Mouse (Mus musculus): Measurements from ENCODE around the gene Gjb6. TPM values are rescaled to one million over a fixed set of nuclear protein-coding genes. Genes with fewer than 3 reads are reported as not detected.

Gene Gjb6
- polyA plus RNA-seq (2014; fragmentation: Illumina TruSeq; extraction: RNeasy Lipid Tissue Mini Kit (QIAGEN cat#74804); ENCODE audit: low read depth, low replicate concordance) = not detected

DNA sequence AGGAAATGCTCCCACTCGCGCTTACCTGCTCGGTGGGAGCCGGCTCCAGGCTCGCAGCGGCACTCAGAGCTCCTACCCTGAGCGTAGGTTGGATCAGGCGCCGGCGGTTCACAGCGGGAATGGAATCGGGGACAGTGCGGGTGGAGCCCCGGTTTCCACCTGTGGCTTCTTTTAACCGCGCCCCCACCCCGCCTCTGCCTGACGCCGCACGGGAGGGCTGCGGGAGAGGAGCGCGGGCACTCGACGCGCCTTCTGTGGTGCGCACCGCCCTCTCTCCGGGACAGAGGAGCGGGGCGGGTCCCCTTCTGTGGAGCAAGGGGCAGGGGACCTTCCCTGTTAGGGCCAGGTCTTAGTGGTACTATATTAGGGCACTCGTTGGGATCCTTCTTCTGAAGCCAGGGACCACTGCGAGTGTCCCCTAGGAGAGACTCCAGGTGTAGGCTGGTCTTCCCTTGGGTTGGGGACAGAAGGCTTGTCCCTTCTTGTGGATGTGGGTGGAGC is at the start of gene Gjb6:
Gene Gjb6 (minus strand): TSS at position 451 of the 501 bp plus-strand sequence.

DNA sequence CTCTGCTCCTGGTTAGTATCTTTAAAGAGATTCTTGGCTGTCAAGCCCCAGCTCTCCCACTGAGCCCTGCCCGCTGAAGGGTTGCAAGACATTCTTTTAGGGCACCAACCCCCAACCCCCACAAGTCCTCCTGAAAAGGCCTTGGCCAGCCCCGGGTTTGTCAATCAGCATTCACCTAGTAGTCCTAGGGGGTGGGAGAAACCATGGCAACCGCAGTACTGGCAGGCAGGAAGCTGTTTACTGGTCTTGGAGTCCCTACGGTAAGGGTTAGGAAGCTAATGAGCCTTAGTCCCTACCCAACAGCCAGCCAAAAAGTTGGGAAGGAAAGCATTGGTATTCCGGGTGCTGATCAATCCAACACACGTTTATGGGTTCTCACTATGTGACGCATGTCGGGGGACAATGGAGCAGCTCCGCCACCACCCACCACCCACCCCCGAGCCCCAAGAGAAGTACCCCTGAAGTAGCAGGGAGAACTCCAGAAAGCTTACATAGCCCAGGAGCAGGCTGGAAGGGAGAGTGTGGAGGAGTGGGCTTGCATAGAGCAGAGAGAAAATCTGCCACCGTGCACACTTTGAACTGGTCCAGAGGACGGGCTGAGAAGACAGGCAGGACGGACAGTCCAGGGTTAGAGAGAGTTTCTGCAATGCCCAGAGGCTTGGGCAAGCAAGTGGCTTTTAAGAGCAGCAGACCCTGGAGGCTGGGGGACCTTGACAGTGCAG is 17.4 kb downstream of the Gjb6 start, which contains the start of gene Gm4491:
Gene Gm4491 (minus strand): TSS at position 61 of the 722 bp plus-strand sequence.

DNA sequence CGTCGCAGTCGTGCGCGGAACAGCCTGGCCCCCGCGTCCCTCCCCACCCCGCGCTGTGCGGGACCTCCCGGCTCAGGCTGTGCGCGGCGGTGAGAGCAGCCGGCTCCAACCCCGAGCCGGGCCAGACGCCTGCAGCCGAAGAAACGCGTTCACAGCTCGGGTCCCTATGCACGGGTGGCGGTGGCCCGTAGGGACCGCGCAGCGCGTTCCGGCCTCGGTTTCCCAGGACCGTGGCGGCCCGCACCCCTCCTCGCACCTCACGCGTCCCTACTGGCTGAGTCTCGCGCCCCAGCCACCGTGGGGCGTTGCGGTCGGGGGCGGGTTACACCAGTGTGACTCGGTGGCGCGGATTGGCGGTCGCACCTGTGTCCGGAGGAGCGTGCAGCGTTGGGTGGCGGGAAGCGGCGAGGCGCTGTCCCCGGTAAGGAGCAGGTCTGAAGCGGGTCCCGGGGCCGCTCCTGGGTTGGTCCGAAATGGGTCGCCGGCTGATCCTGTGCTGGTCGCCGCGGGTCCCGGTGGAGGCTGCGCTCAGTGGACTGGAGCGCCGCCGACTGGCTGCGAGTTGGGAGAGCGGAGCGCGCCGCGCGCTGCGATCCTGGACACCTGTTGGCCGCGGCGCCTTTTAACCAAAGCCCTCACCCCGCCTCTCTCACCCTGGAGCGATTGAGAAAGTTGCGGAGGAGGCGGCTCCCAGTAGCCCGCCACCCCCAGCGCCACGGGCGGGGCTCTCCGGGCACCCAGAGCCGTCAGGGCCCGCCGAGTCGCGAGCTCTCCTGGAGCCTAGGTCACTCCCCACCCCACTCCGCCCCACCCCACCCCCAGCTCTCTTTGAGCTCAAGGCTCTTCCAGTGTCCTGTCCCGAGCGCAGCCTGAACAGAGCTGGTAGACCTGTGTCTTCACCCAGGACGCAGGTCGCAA is 29.0 kb downstream of the Gjb6 start, which contains the start of gene Gjb2:
Gene Gjb2 (minus strand): TSS at position 597 of the 918 bp plus-strand sequence.

Other genes with a start within 250 kb of the Gjb6 start
- 216 TPM for gene Zmym2, start 247.0 kb downstream of the Gjb6 start, polyA plus RNA-seq (2014; fragmentation: Illumina TruSeq; extraction: RNeasy Lipid Tissue Mini Kit (QIAGEN cat#74804); ENCODE audit: low read depth, low replicate concordance)
- not detected for gene Gja3, start 75.5 kb downstream of the Gjb6 start, polyA plus RNA-seq (2014; fragmentation: Illumina TruSeq; extraction: RNeasy Lipid Tissue Mini Kit (QIAGEN cat#74804); ENCODE audit: low read depth, low replicate concordance)
- gene Gjb2, start 28.9 kb downstream of the Gjb6 start, polyA plus RNA-seq (2014; fragmentation: Illumina TruSeq; extraction: RNeasy Lipid Tissue Mini Kit (QIAGEN cat#74804); ENCODE audit: low read depth, low replicate concordance) = 7.1 TPM
- gene Gm4491, start 17.7 kb downstream of the Gjb6 start, polyA plus RNA-seq (2014; fragmentation: Illumina TruSeq; extraction: RNeasy Lipid Tissue Mini Kit (QIAGEN cat#74804); ENCODE audit: low read depth, low replicate concordance) = not detected